Mouse (Mus musculus): ENCODE measurements around the gene Isoc2b. TPM values are rescaled to one million over a fixed set of nuclear protein-coding genes. Genes with fewer than 3 reads are reported as not detected.
"Not testable (repeated sequence)": the region's sequence is repeated elsewhere in the genome, so short reads cannot be mapped to it uniquely, and the experiment has no call there.

The Isoc2b gene
- polyA plus RNA-seq, 1 experiment from 2014 or later, result 3.0 TPM

- peak overlapping the region; percentile 67 for H3K4me3 ChIP-seq
- H3K4me2 ChIP-seq, result peak overlapping the region; percentile 67
- peak; percentile 99 for ATAC-seq (replicated peaks; ENCODE audit: insufficient number of reproducible peaks, insufficient read depth, low FRiP score, low read depth)
- peaks cover 27% of the 10 kb centered on the region for H3K4me1 ChIP-seq (replicated peaks)
- 4% methylated on average over 40 of the region's 40 CpGs for WGBS
- peak overlapping the region; percentile 68 for H3K27ac ChIP-seq
- no peaks in the 10 kb centered on the region for H3K36me3 ChIP-seq
- H3K9ac ChIP-seq, result peak overlapping the region; percentile 68
- H3K27me3 ChIP-seq, result no peaks in the 10 kb centered on the region
- H3K9me3 ChIP-seq (replicated peaks), result no peaks in the 10 kb centered on the region
These were observed 4.2 kb downstream of the Isoc2b start for GRCm38 (mm10) chr7:4865579-4866493.

GRCm38 (mm10) chr7:4865090-4865489, 5.0 kb downstream of the Isoc2b start:
- WGBS, result 68% methylated on average over 5 of the region's 5 CpGs
- Histone ChIP-seq H3K36me3 (no peaks in the 10 kb centered on the region), H3K9me3 (replicated peaks) (no peaks in the 10 kb centered on the region), H3K9ac (no peak overlapping the region), H3K27ac (peak overlapping the region; percentile 65; the same call in 1 of the 2 replicates), H3K4me1 (replicated peaks) (peaks cover 27% of the 10 kb centered on the region), H3K4me2 (peak overlapping the region; percentile 67), H3K27me3 (no peaks in the 10 kb centered on the region), H3K4me3 (peak overlapping the region; percentile 67)
- no peak for ATAC-seq (replicated peaks; ENCODE audit: insufficient number of reproducible peaks, insufficient read depth, low FRiP score, low read depth)

GRCm38 (mm10) chr7:4864130-4864845, 5.8 kb downstream of the Isoc2b start:
- Histone ChIP-seq H3K9me3 (replicated peaks) (no peaks in the 10 kb centered on the region), H3K36me3 (no peaks in the 10 kb centered on the region), H3K4me1 (replicated peaks) (peaks cover 27% of the 10 kb centered on the region), H3K27ac (no peak overlapping the region), H3K4me3 (no peak overlapping the region), H3K9ac (no peak overlapping the region), H3K4me2 (no peak overlapping the region), H3K27me3 (no peaks in the 10 kb centered on the region)
- ATAC-seq (replicated peaks; ENCODE audit: insufficient number of reproducible peaks, insufficient read depth, low FRiP score, low read depth), result no peak
- WGBS, result 86% methylated on average over 5 of the region's 5 CpGs

GRCm38 (mm10) chr7:4863541-4864080, 6.4 kb downstream of the Isoc2b start:
- WGBS, result 66% methylated on average over 7 of the region's 7 CpGs
- no peak overlapping the region for H3K9ac ChIP-seq
- H3K4me1 ChIP-seq (replicated peaks), result peaks cover 27% of the 10 kb centered on the region
- H3K9me3 ChIP-seq (replicated peaks), result no peaks in the 10 kb centered on the region
- H3K4me2 ChIP-seq, result no peak overlapping the region
- no peaks in the 10 kb centered on the region for H3K27me3 ChIP-seq
- no peaks in the 10 kb centered on the region for H3K36me3 ChIP-seq
- H3K4me3 ChIP-seq, result no peak overlapping the region
- no peak for ATAC-seq (replicated peaks; ENCODE audit: insufficient number of reproducible peaks, insufficient read depth, low FRiP score, low read depth)
- peak overlapping the region; percentile 55 for H3K27ac ChIP-seq

GRCm38 (mm10) chr7:4863041-4863440, 7.0 kb downstream of the Isoc2b start:
- H3K27ac ChIP-seq, result peak overlapping the region; percentile 55
- H3K9ac ChIP-seq, result no peak overlapping the region
- ATAC-seq (replicated peaks; ENCODE audit: insufficient number of reproducible peaks, insufficient read depth, low FRiP score, low read depth), result no peak
- H3K36me3 ChIP-seq, result no peaks in the 10 kb centered on the region
- H3K4me2 ChIP-seq, result no peak overlapping the region
- H3K27me3 ChIP-seq, result no peaks in the 10 kb centered on the region
- H3K4me3 ChIP-seq, result no peak overlapping the region
- no peaks in the 10 kb centered on the region for H3K9me3 ChIP-seq (replicated peaks)
- 14% methylated on average over 1 of the region's 1 CpGs for WGBS
- peaks cover 25% of the 10 kb centered on the region for H3K4me1 ChIP-seq (replicated peaks)

- not testable (repeated sequence) for H3K4me3 ChIP-seq; H3K9ac ChIP-seq; H3K4me2 ChIP-seq; H3K27ac ChIP-seq; H3K36me3 ChIP-seq; H3K9me3 ChIP-seq (replicated peaks); ATAC-seq (replicated peaks; ENCODE audit: insufficient number of reproducible peaks, insufficient read depth, low FRiP score, low read depth); H3K27me3 ChIP-seq
- peaks cover 13% of the 10 kb centered on the region for H3K4me1 ChIP-seq (replicated peaks)
- WGBS, result 73% methylated on average over 3 of the region's 3 CpGs
These were observed 9.1 kb downstream of the Isoc2b start for GRCm38 (mm10) chr7:4860926-4861325.

GRCm38 (mm10) chr7:4859418-4859978, 10.6 kb downstream of the Isoc2b start:
- Histone ChIP-seq H3K4me3 (no peak overlapping the region), H3K36me3 (no peaks in the 10 kb centered on the region), H3K9me3 (replicated peaks) (no peaks in the 10 kb centered on the region), H3K4me1 (replicated peaks) (peaks cover 10% of the 10 kb centered on the region; the same call in 1 of the 2 replicates), H3K27ac (no peak overlapping the region), H3K27me3 (peaks cover 8% of the 10 kb centered on the region; the same call in 1 of the 2 replicates), H3K4me2 (no peak overlapping the region), H3K9ac (no peak overlapping the region)
- ATAC-seq (replicated peaks; ENCODE audit: insufficient number of reproducible peaks, insufficient read depth, low FRiP score, low read depth), result no peak
- 68% methylated on average over 12 of the region's 12 CpGs for WGBS

- Histone ChIP-seq H3K4me3 (no peak overlapping the region), H3K36me3 (no peaks in the 10 kb centered on the region), H3K27ac (no peak overlapping the region), H3K4me2 (no peak overlapping the region), H3K4me1 (replicated peaks) (no peaks in the 10 kb centered on the region), H3K9me3 (replicated peaks) (no peaks in the 10 kb centered on the region), H3K9ac (no peak overlapping the region), H3K27me3 (peaks cover 8% of the 10 kb centered on the region; the same call in 1 of the 2 replicates)
- 62% methylated on average over 7 of the region's 7 CpGs for WGBS
- no peak for ATAC-seq (replicated peaks; ENCODE audit: insufficient number of reproducible peaks, insufficient read depth, low FRiP score, low read depth)
These were observed 12.7 kb downstream of the Isoc2b start for GRCm38 (mm10) chr7:4857321-4857720.

- H3K27ac ChIP-seq, result no peak overlapping the region
- WGBS, result 79% methylated on average over 9 of the region's 9 CpGs
- ATAC-seq (replicated peaks; ENCODE audit: insufficient number of reproducible peaks, insufficient read depth, low FRiP score, low read depth), result no peak
- H3K9ac ChIP-seq, result no peak overlapping the region
- no peaks in the 10 kb centered on the region for H3K4me1 ChIP-seq (replicated peaks)
- peaks cover 8% of the 10 kb centered on the region; the same call in 1 of the 2 replicates for H3K27me3 ChIP-seq
- H3K9me3 ChIP-seq (replicated peaks), result no peaks in the 10 kb centered on the region
- H3K36me3 ChIP-seq, result no peaks in the 10 kb centered on the region
- H3K4me2 ChIP-seq, result no peak overlapping the region
- H3K4me3 ChIP-seq, result no peak overlapping the region
These were observed 13.6 kb downstream of the Isoc2b start for GRCm38 (mm10) chr7:4856508-4856907.

GRCm38 (mm10) chr7:4853613-4854012, 16.4 kb downstream of the Isoc2b start:
- H3K9ac ChIP-seq, result no peak overlapping the region
- peaks cover 14% of the 10 kb centered on the region for H3K27me3 ChIP-seq
- H3K4me3 ChIP-seq, result no peak overlapping the region
- no peak for ATAC-seq (replicated peaks; ENCODE audit: insufficient number of reproducible peaks, insufficient read depth, low FRiP score, low read depth)
- H3K36me3 ChIP-seq, result no peaks in the 10 kb centered on the region
- WGBS, result 70% methylated on average over 3 of the region's 3 CpGs
- no peak overlapping the region for H3K4me2 ChIP-seq
- no peaks in the 10 kb centered on the region for H3K9me3 ChIP-seq (replicated peaks)
- H3K4me1 ChIP-seq (replicated peaks), result no peaks in the 10 kb centered on the region
- H3K27ac ChIP-seq, result no peak overlapping the region

- Histone ChIP-seq H3K4me2 (no peak overlapping the region), H3K9me3 (replicated peaks) (no peaks in the 10 kb centered on the region), H3K4me3 (no peak overlapping the region), H3K27ac (no peak overlapping the region), H3K9ac (no peak overlapping the region), H3K4me1 (replicated peaks) (no peaks in the 10 kb centered on the region), H3K36me3 (no peaks in the 10 kb centered on the region), H3K27me3 (peaks cover 16% of the 10 kb centered on the region)
- WGBS, result 71% methylated on average over 8 of the region's 8 CpGs
- ATAC-seq (replicated peaks; ENCODE audit: insufficient number of reproducible peaks, insufficient read depth, low FRiP score, low read depth), result no peak
These were observed 18.8 kb downstream of the Isoc2b start for GRCm38 (mm10) chr7:4851315-4851688.
